ENCODE assay signal across 16 mouse cellular contexts in genomic region chr13:92132599-92132998, GRCm38 (mm10). TPM values are rescaled to one million over a fixed set of nuclear protein-coding genes. Genes with fewer than 3 reads are reported as not detected.
"Had no signal": no experiment of that assay in that cellular context is flagged by ENCODE, and none has a peak within 500 bp of the region (broad histone marks: within the 10 kb centered on the region; RNA-seq: fewer than 3 reads in every experiment).

No protein-coding gene starts in this region.

- H3K4me3 ChIP-seq: myocyte had no signal

- DNase-seq: lung, adult 18-20 months; lung, embryonic 14.5 days; lung, postnatal 10 days; lung, postnatal 4 days; midbrain, embryonic 14.5 days; right cerebral cortex, adult 18-20 months; right cerebral cortex, postnatal 4 days; spleen, adult 18-20 months; thymus, adult 18-20 months; thymus, postnatal 14 days; thymus, postnatal 36 days had no signal

- H3K27ac ChIP-seq: midbrain, embryonic 10.5 days; midbrain, embryonic 12.5 days; neural tube, embryonic 13.5 days had no signal

- H3K36me3 ChIP-seq: midbrain, embryonic 10.5 days; midbrain, embryonic 12.5 days; neural tube, embryonic 13.5 days; neural tube, embryonic 15.5 days had no signal

- H3K9me3 ChIP-seq: midbrain, embryonic 10.5 days; midbrain, embryonic 12.5 days; neural tube, embryonic 13.5 days; neural tube, embryonic 15.5 days had no signal

RNA-seq across cellular contexts. Expression of gene Rasgrf2, which starts 1.1 kb away (rescaled TPM):
- polyA plus RNA-seq: lung, embryonic 14.5 days; midbrain, embryonic 10.5 days had no signal
